Mouse (Mus musculus) spleen, adult 2 months (tissue): ENCODE measurements around the gene Ccn1.

Experiments
- CTCF ChIP-seq: fragments of 200-500 bp; IDR thresholded peaks from 2 replicates; pipeline ENCODE4 v1.5.1; 2011; ENCODE audit warnings: mild to moderate bottlenecking, inconsistent platforms; ENCODE audit not compliant: insufficient read depth, insufficient read length, insufficient replicate concordance; ENCODE audit errors: extremely low read depth
- POLR2A ChIP-seq: fragments of 200-500 bp; IDR thresholded peaks from 2 replicates; pipeline ENCODE4 v1.6.1; 2011; ENCODE audit warnings: low read depth, low read length, inconsistent platforms

DNA sequence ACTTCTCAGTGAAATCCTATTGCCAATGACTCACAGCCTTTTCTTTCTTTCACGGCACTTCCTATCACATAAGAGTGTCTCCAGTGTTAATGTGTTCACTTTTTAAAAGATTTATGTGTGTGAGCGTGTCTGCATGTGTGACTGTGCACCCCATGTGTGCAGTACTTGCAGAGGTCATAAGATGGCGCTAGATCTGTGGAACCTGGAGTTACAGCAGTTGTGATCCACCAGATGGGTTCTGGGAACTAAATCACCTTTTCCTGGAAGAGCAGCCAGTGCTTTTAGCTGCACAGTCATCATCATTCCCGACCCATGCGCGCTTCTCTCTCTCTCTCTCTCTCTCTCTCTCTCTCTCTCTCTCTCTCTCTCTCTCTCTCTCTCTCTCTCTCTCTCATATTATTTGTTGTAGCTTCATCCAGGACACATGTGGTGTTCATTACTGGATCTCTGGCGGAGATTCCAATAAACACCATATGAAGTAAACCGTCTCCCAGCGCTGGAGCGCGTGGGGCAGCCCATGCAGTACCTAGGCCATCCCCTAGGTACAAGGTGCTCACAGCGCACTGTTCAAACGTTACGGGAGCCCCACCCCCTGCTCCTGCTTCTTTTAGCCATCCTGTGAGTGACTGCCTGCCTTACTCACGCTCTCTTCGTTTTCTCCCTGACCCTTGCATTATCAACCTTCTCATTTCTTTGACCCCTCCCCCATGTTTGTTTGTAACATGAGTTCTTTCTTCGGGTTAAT is 30.0 kb downstream of the Ccn1 start:
- TF ChIP-seq CTCF (no peak), POLR2A (no peak)
